Mouse (Mus musculus) midbrain, embryonic 10.5 days (tissue): Measurements from ENCODE around the gene Trim47. TPM values are rescaled to one million over a fixed set of nuclear protein-coding genes. Genes with fewer than 3 reads are reported as not detected.

Experiments
- DNase-seq: peaks from one replicate; pipeline ENCODE4 v3.0.0-alpha.2; 2017; ENCODE audit warnings: low spot score
- H3K27ac ChIP-seq: fragments of 300-500 bp; sonication (generic); replicated peaks from 2 replicates; pipeline ENCODE4 v1.5.1; 2016; ENCODE audit warnings: mild to moderate bottlenecking
- H3K27me3 ChIP-seq: fragments of 300-500 bp; sonication (generic); 2 replicates; pipeline ENCODE4 v1.6.1; 2016; ENCODE audit warnings: low read depth, mild to moderate bottlenecking; ENCODE audit not compliant: poor library complexity, severe bottlenecking
- H3K36me3 ChIP-seq: fragments of 300-500 bp; sonication (generic); 2 replicates; pipeline ENCODE4 v1.6.1; 2016; ENCODE audit warnings: mild to moderate bottlenecking, moderate library complexity
- H3K4me1 ChIP-seq: fragments of 300-500 bp; sonication (generic); 2 replicates; pipeline ENCODE4 v1.6.1; 2016
- H3K4me3 ChIP-seq: fragments of 300-500 bp; sonication (generic); 2 replicates; pipeline ENCODE4 v1.5.1; 2016; ENCODE audit warnings: mild to moderate bottlenecking, moderate library complexity
- H3K9me3 ChIP-seq: fragments of 300-500 bp; sonication (generic); replicated peaks from 2 replicates; pipeline ENCODE4 v1.6.1; 2016; ENCODE audit warnings: mild to moderate bottlenecking
- WGBS: fragments of 180-500 bp; shearing (Covaris S2); methylation state at CpG from one replicate; pipeline ENCODE4 v1.1.7; 2016; 5-methylcytosine and 5-hydroxymethylcytosine counted together
- polyA plus RNA-seq: library from polyadenylated mRNA; unstranded; fragments of >200 nt; fragmentation: Nextera tagmentation; extraction: Ambion mirVana; gene quantifications from 2 replicates; pipeline ENCODE4 v1.2.1, GENCODE M21; 2016

Trim47 gene
- polyA plus RNA-seq, 1 experiment from 2014 or later: 2.7 TPM

- H3K36me3 ChIP-seq: peaks cover 20% of the 10 kb centered on the region
- H3K4me3 ChIP-seq: peak overlapping the region; percentile 12; the same call in 1 of the 2 replicates
- WGBS: 62% methylated on average over 20 of the region's 20 CpGs
- DNase-seq: no peak
- no peaks in the 10 kb centered on the region; the same call in 1 of the 2 replicates for H3K27me3 ChIP-seq
- H3K4me1 ChIP-seq: peaks cover 57% of the 10 kb centered on the region
- H3K9me3 ChIP-seq: no peaks in the 10 kb centered on the region
- H3K27ac ChIP-seq: peak overlapping the region; percentile 88
Observed at GRCm38 (mm10) chr11:116075539-116076265, 51.3 kb downstream of the Trim47 start.

- no peak for DNase-seq
- Histone ChIP-seq H3K36me3 (peaks cover 9% of the 10 kb centered on the region), H3K4me3 (no peak overlapping the region), H3K4me1 (peaks cover 45% of the 10 kb centered on the region), H3K9me3 (no peaks in the 10 kb centered on the region), H3K27ac (0 out of 2 replicates have a peak overlapping the region, but pooled peaks have one; percentile 6), H3K27me3 (no peaks in the 10 kb centered on the region; the same call in 1 of the 2 replicates)
- 68% methylated on average over 7 of the region's 7 CpGs for WGBS
Observed at GRCm38 (mm10) chr11:116074436-116074991, 52.5 kb downstream of the Trim47 start.

- Histone ChIP-seq H3K36me3 (no peaks in the 10 kb centered on the region), H3K27ac (no peak overlapping the region), H3K4me3 (no peak overlapping the region), H3K27me3 (no peaks in the 10 kb centered on the region; the same call in 1 of the 2 replicates), H3K9me3 (no peaks in the 10 kb centered on the region), H3K4me1 (peaks cover 26% of the 10 kb centered on the region)
- DNase-seq: no peak
- 84% methylated on average over 3 of the region's 3 CpGs for WGBS
Observed at GRCm38 (mm10) chr11:116072608-116073007, 54.4 kb downstream of the Trim47 start.

GRCm38 (mm10) chr11:116071510-116071909 lies 55.5 kb downstream of the Trim47 start:
- H3K36me3 ChIP-seq: no peaks in the 10 kb centered on the region
- H3K27ac ChIP-seq: no peak overlapping the region
- WGBS: 65% methylated on average over 5 of the region's 5 CpGs
- DNase-seq: no peak
- peaks cover 15% of the 10 kb centered on the region for H3K4me1 ChIP-seq
- H3K27me3 ChIP-seq: no peaks in the 10 kb centered on the region
- H3K9me3 ChIP-seq: no peaks in the 10 kb centered on the region
- no peak overlapping the region for H3K4me3 ChIP-seq

GRCm38 (mm10) chr11:116065345-116065744 lies 61.7 kb downstream of the Trim47 start:
- peaks cover 22% of the 10 kb centered on the region for H3K4me1 ChIP-seq
- 89% methylated on average over 12 of the region's 12 CpGs for WGBS
- H3K27ac ChIP-seq: no peak overlapping the region

GRCm38 (mm10) chr11:116064187-116064867 lies 62.7 kb downstream of the Trim47 start:
- H3K36me3 ChIP-seq: peaks cover 34% of the 10 kb centered on the region
- peaks cover 22% of the 10 kb centered on the region for H3K4me1 ChIP-seq
- WGBS: 65% methylated on average over 23 of the region's 23 CpGs
- H3K27ac ChIP-seq: peak overlapping the region; percentile 46
- no peaks in the 10 kb centered on the region for H3K9me3 ChIP-seq
- DNase-seq: no peak
- H3K4me3 ChIP-seq: no peak overlapping the region
- H3K27me3 ChIP-seq: no peaks in the 10 kb centered on the region

More at GRCm38 (mm10) chr11:116065345-116065744, 61.7 kb downstream of the Trim47 start:
- Histone ChIP-seq H3K4me3 (no peak overlapping the region), H3K36me3 (peaks cover 24% of the 10 kb centered on the region), H3K9me3 (no peaks in the 10 kb centered on the region), H3K27me3 (no peaks in the 10 kb centered on the region)
- no peak for DNase-seq

GRCm38 (mm10) chr11:116063562-116063961 lies 63.4 kb downstream of the Trim47 start:
- DNase-seq: no peak
- Histone ChIP-seq H3K4me1 (peaks cover 22% of the 10 kb centered on the region), H3K27me3 (no peaks in the 10 kb centered on the region), H3K36me3 (peaks cover 41% of the 10 kb centered on the region), H3K27ac (no peak overlapping the region), H3K9me3 (no peaks in the 10 kb centered on the region), H3K4me3 (no peak overlapping the region)
- 68% methylated on average over 13 of the region's 13 CpGs for WGBS

- WGBS: 70% methylated on average over 8 of the region's 8 CpGs
- no peaks in the 10 kb centered on the region for H3K9me3 ChIP-seq
- H3K27ac ChIP-seq: 0 out of 2 replicates have a peak overlapping the region, but pooled peaks have one; percentile 47
- H3K4me3 ChIP-seq: no peak overlapping the region
- DNase-seq: no peak
- peaks cover 52% of the 10 kb centered on the region for H3K36me3 ChIP-seq
- no peaks in the 10 kb centered on the region for H3K27me3 ChIP-seq
- H3K4me1 ChIP-seq: peaks cover 22% of the 10 kb centered on the region
Observed at GRCm38 (mm10) chr11:116062521-116062920, 64.5 kb downstream of the Trim47 start.

- H3K9me3 ChIP-seq: no peaks in the 10 kb centered on the region
- no peak overlapping the region for H3K4me3 ChIP-seq
- H3K36me3 ChIP-seq: peaks cover 59% of the 10 kb centered on the region
- WGBS: 88% methylated on average over 13 of the region's 13 CpGs
- 0 out of 2 replicates have a peak overlapping the region, but pooled peaks have one; percentile 47 for H3K27ac ChIP-seq
- H3K4me1 ChIP-seq: peaks cover 22% of the 10 kb centered on the region
- H3K27me3 ChIP-seq: no peaks in the 10 kb centered on the region
- DNase-seq: no peak
Observed at GRCm38 (mm10) chr11:116061641-116062415, 65.2 kb downstream of the Trim47 start.

- 92% methylated on average over 9 of the region's 9 CpGs for WGBS
- peaks cover 71% of the 10 kb centered on the region for H3K36me3 ChIP-seq
- H3K4me1 ChIP-seq: peaks cover 20% of the 10 kb centered on the region
- H3K27me3 ChIP-seq: no peaks in the 10 kb centered on the region
- DNase-seq: no peak
- H3K9me3 ChIP-seq: no peaks in the 10 kb centered on the region
- no peak overlapping the region for H3K27ac ChIP-seq
- H3K4me3 ChIP-seq: no peak overlapping the region
Observed at GRCm38 (mm10) chr11:116060596-116060995, 66.4 kb downstream of the Trim47 start.

GRCm38 (mm10) chr11:116059691-116060025 lies 67.4 kb downstream of the Trim47 start:
- Histone ChIP-seq H3K9me3 (no peaks in the 10 kb centered on the region), H3K4me1 (peaks cover 18% of the 10 kb centered on the region), H3K4me3 (no peak overlapping the region), H3K27me3 (no peaks in the 10 kb centered on the region), H3K27ac (no peak overlapping the region), H3K36me3 (peaks cover 80% of the 10 kb centered on the region)
- WGBS: 97% methylated on average over 11 of the region's 11 CpGs
- no peak for DNase-seq
